Mouse (Mus musculus) cerebellum, adult 2 months (tissue): ENCODE data around the gene Slc25a13. TPM values are rescaled to one million over a fixed set of nuclear protein-coding genes. Genes with fewer than 3 reads are reported as not detected.

Experiments
- DNase-seq, 2 experiments: peaks; one replicate each; pipeline ENCODE4 v3.0.0; 2021
- H3K27ac ChIP-seq: fragments of 200-500 bp; 2 replicates; pipeline ENCODE4 v1.5.1; 2012; ENCODE audit warnings: low read length, control low read depth, inconsistent platforms; ENCODE audit not compliant: insufficient read depth
- H3K27me3 ChIP-seq: fragments of 200-500 bp; 2 replicates; pipeline ENCODE4 v1.6.1; 2012; ENCODE audit warnings: inconsistent platforms, mild to moderate bottlenecking, low read length, moderate library complexity; ENCODE audit not compliant: control insufficient read depth, insufficient read depth
- H3K4me1 ChIP-seq: fragments of 200-500 bp; 2 replicates; pipeline ENCODE4 v1.6.1; 2011; ENCODE audit warnings: low read length; ENCODE audit not compliant: control insufficient read depth, insufficient read depth
- H3K4me3 ChIP-seq: fragments of 200-500 bp; replicated peaks from 2 replicates; pipeline ENCODE3; 2011; ENCODE audit warnings: mild to moderate bottlenecking, low read depth, low read length, control low read depth; ENCODE audit not compliant: insufficient read depth
- CTCF ChIP-seq: fragments of 200-500 bp; IDR thresholded peaks from 2 replicates; pipeline ENCODE4 v1.5.1; 2011; ENCODE audit warnings: low read depth, mild to moderate bottlenecking, control low read depth, low read length, moderate library complexity, borderline replicate concordance; ENCODE audit not compliant: insufficient read depth
- POLR2A ChIP-seq: fragments of 200-500 bp; IDR thresholded peaks from 2 replicates; pipeline ENCODE4 v1.6.1; 2011; ENCODE audit warnings: low read length, control low read depth, borderline replicate concordance; ENCODE audit not compliant: insufficient read depth
- WGBS: fragments of 180-500 bp; shearing (Covaris S2); methylation state at CpG from one replicate; pipeline ENCODE4 v1.1.7; 2018; 5-methylcytosine and 5-hydroxymethylcytosine counted together
- polyA plus RNA-seq: library from polyadenylated mRNA; depleted of rRNA; stranded (reverse); fragments of >200 nt; gene quantifications from 2 replicates; pipeline ENCODE4 v1.2.3, GENCODE M21; 2012

Gene Slc25a13
- polyA plus RNA-seq, 1 experiment, result 5.8 TPM

GRCm38 (mm10) chr6:6112767-6113528 is 104.0 kb downstream of the Slc25a13 start:
- TF ChIP-seq POLR2A (no peak), CTCF (no peak)
- WGBS, result 62% methylated on average over 10 of the region's 10 CpGs
- Histone ChIP-seq H3K4me1 (no peaks in the 10 kb centered on the region), H3K27me3 (no peaks in the 10 kb centered on the region), H3K4me3 (no peak overlapping the region), H3K27ac (no peak overlapping the region)
- no peak for DNase-seq

GRCm38 (mm10) chr6:6107419-6107966 is 109.5 kb downstream of the Slc25a13 start:
- DNase-seq, result no peak
- no peak for TF ChIP-seq POLR2A
- no peak for TF ChIP-seq CTCF
- Histone ChIP-seq H3K27ac (no peak overlapping the region), H3K27me3 (no peaks in the 10 kb centered on the region), H3K4me3 (no peak overlapping the region), H3K4me1 (no peaks in the 10 kb centered on the region)
- 67% methylated on average over 5 of the region's 5 CpGs for WGBS

GRCm38 (mm10) chr6:6105586-6105985 is 111.4 kb downstream of the Slc25a13 start:
- no peak overlapping the region for H3K4me3 ChIP-seq
- no peaks in the 10 kb centered on the region for H3K27me3 ChIP-seq
- H3K27ac ChIP-seq, result no peak overlapping the region
- no peak for DNase-seq
- TF ChIP-seq POLR2A (no peak), CTCF (no peak)
- WGBS, result 78% methylated on average over 9 of the region's 9 CpGs
- H3K4me1 ChIP-seq, result no peaks in the 10 kb centered on the region

- Histone ChIP-seq H3K4me3 (no peak overlapping the region), H3K27me3 (no peaks in the 10 kb centered on the region), H3K4me1 (no peaks in the 10 kb centered on the region), H3K27ac (no peak overlapping the region)
- DNase-seq, result no peak
- whole genome bisulfite sequencing, result 85% methylated on average over 2 of the region's 2 CpGs
- TF ChIP-seq CTCF (no peak), POLR2A (no peak)
Measured at GRCm38 (mm10) chr6:6103469-6103868, 113.5 kb downstream of the Slc25a13 start.

- Histone ChIP-seq H3K4me3 (no peak overlapping the region), H3K27ac (no peak overlapping the region), H3K4me1 (no peaks in the 10 kb centered on the region), H3K27me3 (no peaks in the 10 kb centered on the region)
- TF ChIP-seq CTCF (no peak), POLR2A (no peak)
- no peak for DNase-seq
- 64% methylated on average over 4 of the region's 4 CpGs for WGBS
Measured at GRCm38 (mm10) chr6:6101605-6102004, 115.4 kb downstream of the Slc25a13 start.

GRCm38 (mm10) chr6:6100892-6101480 is 116.0 kb downstream of the Slc25a13 start:
- H3K27me3 ChIP-seq, result no peaks in the 10 kb centered on the region
- DNase-seq, result no peak
- WGBS, result 85% methylated on average over 9 of the region's 9 CpGs
- H3K4me3 ChIP-seq, result no peak overlapping the region
- TF ChIP-seq CTCF, result no peak
- no peak for TF ChIP-seq POLR2A
- no peaks in the 10 kb centered on the region for H3K4me1 ChIP-seq
- no peak overlapping the region for H3K27ac ChIP-seq

- no peak for DNase-seq
- TF ChIP-seq POLR2A (no peak), CTCF (no peak)
- 76% methylated on average over 3 of the region's 3 CpGs for WGBS
Measured at GRCm38 (mm10) chr6:6093978-6094377, 123.0 kb downstream of the Slc25a13 start.

GRCm38 (mm10) chr6:6093522-6093921 is 123.5 kb downstream of the Slc25a13 start:
- Histone ChIP-seq H3K4me1 (no peaks in the 10 kb centered on the region; the same call in 1 of the 2 replicates), H3K27me3 (no peaks in the 10 kb centered on the region), H3K4me3 (no peak overlapping the region), H3K27ac (no peak overlapping the region)
- DNase-seq, result no peak
- WGBS, result 91% methylated on average over 3 of the region's 3 CpGs
- TF ChIP-seq POLR2A (no peak), CTCF (no peak)

More at GRCm38 (mm10) chr6:6093978-6094377, 123.0 kb downstream of the Slc25a13 start:
- H3K4me3 ChIP-seq, result no peak overlapping the region
- H3K4me1 ChIP-seq, result no peaks in the 10 kb centered on the region
- no peak overlapping the region for H3K27ac ChIP-seq
- no peaks in the 10 kb centered on the region for H3K27me3 ChIP-seq

GRCm38 (mm10) chr6:6092497-6092896 is 124.5 kb downstream of the Slc25a13 start:
- TF ChIP-seq POLR2A, result no peak
- TF ChIP-seq CTCF, result no peak
- WGBS, result 53% methylated on average over 10 of the region's 10 CpGs
- Histone ChIP-seq H3K4me3 (no peak overlapping the region), H3K27me3 (no peaks in the 10 kb centered on the region), H3K27ac (no peak overlapping the region), H3K4me1 (peaks cover 7% of the 10 kb centered on the region)
- DNase-seq, result no peak
